Mouse (Mus musculus): ENCODE results near the gene Leng9. TPM values are rescaled to one million over a fixed set of nuclear protein-coding genes. Genes with fewer than 3 reads are reported as not detected.
A peak's percentile ranks its signal among the peaks of the same experiment; 100 is the strongest.

Gene Leng9
- polyA plus RNA-seq, 1 experiment from 2014 or later, result 6.6 TPM

DNA sequence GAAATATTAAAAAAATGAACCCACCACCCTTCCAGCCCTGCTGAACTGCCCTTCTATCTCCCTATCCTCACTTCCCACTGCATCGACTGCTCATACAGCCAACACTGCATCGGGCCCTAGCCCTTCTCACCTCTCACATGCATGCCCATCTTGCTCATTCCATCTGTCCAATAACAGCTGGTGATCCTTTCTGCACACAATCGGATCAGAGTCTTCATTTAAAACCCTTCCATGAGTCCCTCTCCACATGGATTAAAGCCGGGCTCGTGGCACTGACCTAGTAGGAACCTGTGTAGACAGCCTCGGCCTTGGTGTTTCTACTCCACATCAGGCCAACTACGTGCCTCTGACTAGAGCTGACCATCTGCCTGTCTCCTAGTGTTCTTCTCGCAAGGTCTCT lies 18.2 kb downstream of the Leng9 start:
- Histone ChIP-seq H3K9me3 (replicated peaks) (no peaks in the 10 kb centered on the region), H3K27me3 (replicated peaks) (no peaks in the 10 kb centered on the region), H3K27ac (replicated peaks) (peak overlapping the region; percentile 63), H3K4me3 (replicated peaks) (no peak overlapping the region), H3K9ac (replicated peaks) (no peak overlapping the region), H3K4me1 (peaks cover 36% of the 10 kb centered on the region), H3K36me3 (peaks cover 14% of the 10 kb centered on the region; the same call in 1 of the 2 replicates), H3K4me2 (no peak overlapping the region)
- ATAC-seq (ENCODE audit: low FRiP score), result no peak
- WGBS, result 94% methylated on average over 8 of the region's 8 CpGs

- H3K4me2 ChIP-seq, result 0 out of 2 replicates have a peak overlapping the region, but pooled peaks have one; percentile 20
Observed at GRCm38 (mm10) chr7:4130686-4131452, 19.3 kb downstream of the Leng9 start.

DNA sequence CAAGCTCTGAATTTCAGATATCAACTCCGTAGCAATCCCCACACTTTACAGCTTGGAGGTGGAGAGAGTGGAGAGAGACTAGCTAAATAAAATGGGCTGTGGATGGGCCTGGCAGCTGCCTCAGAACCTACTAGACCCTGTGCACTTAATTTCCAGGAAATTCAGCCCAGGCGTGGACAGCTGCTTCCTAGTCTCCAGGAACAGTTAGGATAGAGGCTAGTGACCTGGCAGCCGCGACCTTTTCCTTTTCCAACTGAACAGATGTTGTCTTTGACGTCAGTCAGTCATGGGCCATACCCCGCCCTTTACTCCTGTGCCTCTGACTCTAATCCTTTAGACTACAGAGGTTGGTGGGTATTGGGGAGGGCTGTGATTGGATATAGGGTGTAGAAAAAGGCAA lies 21.3 kb downstream of the Leng9 start:
- H3K4me2 ChIP-seq, result no peak overlapping the region
- WGBS, result 80% methylated on average over 6 of the region's 6 CpGs
- no peaks in the 10 kb centered on the region for H3K9me3 ChIP-seq (replicated peaks)
- H3K9ac ChIP-seq (replicated peaks), result no peak overlapping the region; the same call in 1 of the 2 replicates
- no peaks in the 10 kb centered on the region for H3K27me3 ChIP-seq (replicated peaks)
- peaks cover 42% of the 10 kb centered on the region for H3K4me1 ChIP-seq
- peaks cover 14% of the 10 kb centered on the region; the same call in 1 of the 2 replicates for H3K36me3 ChIP-seq
- ATAC-seq (ENCODE audit: low FRiP score), result no peak
- H3K27ac ChIP-seq (replicated peaks), result peak overlapping the region; percentile 63; the same call in 1 of the 2 replicates
- H3K4me3 ChIP-seq (replicated peaks), result no peak overlapping the region

More at GRCm38 (mm10) chr7:4130686-4131452, 19.3 kb downstream of the Leng9 start:
- ATAC-seq (ENCODE audit: low FRiP score), result peak; percentile 67; the same call in 1 of the 2 replicates
- H3K4me1 ChIP-seq, result peaks cover 35% of the 10 kb centered on the region
- H3K9ac ChIP-seq (replicated peaks), result peak overlapping the region; percentile 14; the same call in 1 of the 2 replicates
- no peak overlapping the region for H3K4me3 ChIP-seq (replicated peaks)
- peaks cover 14% of the 10 kb centered on the region; the same call in 1 of the 2 replicates for H3K36me3 ChIP-seq
- 41% methylated on average over 13 of the region's 13 CpGs for WGBS
- H3K27ac ChIP-seq (replicated peaks), result peak overlapping the region; percentile 63
- H3K9me3 ChIP-seq (replicated peaks), result no peaks in the 10 kb centered on the region
- H3K27me3 ChIP-seq (replicated peaks), result no peaks in the 10 kb centered on the region

- Histone ChIP-seq H3K4me1 (peaks cover 48% of the 10 kb centered on the region), H3K4me3 (replicated peaks) (no peak overlapping the region), H3K27me3 (replicated peaks) (no peaks in the 10 kb centered on the region), H3K9ac (replicated peaks) (no peak overlapping the region), H3K4me2 (no peak overlapping the region), H3K27ac (replicated peaks) (peak overlapping the region; percentile 30), H3K9me3 (replicated peaks) (no peaks in the 10 kb centered on the region), H3K36me3 (peaks cover 14% of the 10 kb centered on the region; the same call in 1 of the 2 replicates)
- 91% methylated on average over 4 of the region's 4 CpGs for WGBS
- no peak for ATAC-seq (ENCODE audit: low FRiP score)
Observed at GRCm38 (mm10) chr7:4127894-4128293, 22.3 kb downstream of the Leng9 start.

GRCm38 (mm10) chr7:4126992-4127785 lies 23.0 kb downstream of the Leng9 start:
- Histone ChIP-seq H3K27ac (replicated peaks) (no peak overlapping the region), H3K9ac (replicated peaks) (no peak overlapping the region), H3K27me3 (replicated peaks) (no peaks in the 10 kb centered on the region), H3K4me1 (peaks cover 49% of the 10 kb centered on the region), H3K9me3 (replicated peaks) (no peaks in the 10 kb centered on the region), H3K36me3 (peaks cover 14% of the 10 kb centered on the region; the same call in 1 of the 2 replicates), H3K4me2 (no peak overlapping the region), H3K4me3 (replicated peaks) (no peak overlapping the region)
- WGBS, result 86% methylated on average over 11 of the region's 11 CpGs
- ATAC-seq (ENCODE audit: low FRiP score), result no peak

DNA sequence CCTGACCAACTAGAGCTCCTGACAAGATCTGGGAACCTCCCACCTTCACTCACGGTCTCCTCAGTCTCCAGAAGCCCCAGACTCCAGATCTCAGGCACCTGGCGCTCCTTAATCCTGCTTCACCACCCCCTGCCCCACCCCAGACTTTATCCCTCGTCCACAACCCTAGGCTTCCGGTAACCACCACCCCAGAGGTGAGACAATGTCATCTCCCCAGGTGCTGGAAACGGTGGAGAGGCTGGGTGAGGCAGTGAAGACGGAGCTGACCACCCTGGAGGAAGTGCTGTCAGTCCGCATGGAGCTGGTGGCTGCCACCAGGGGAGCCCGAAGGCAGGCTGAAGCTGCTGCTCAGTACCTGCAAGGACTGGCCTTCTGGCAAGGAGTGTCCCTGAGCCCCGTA lies 24.9 kb downstream of the Leng9 start:
- peak overlapping the region; percentile 66; the same call in 1 of the 2 replicates for H3K4me2 ChIP-seq
- 29% methylated on average over 9 of the region's 9 CpGs for WGBS
- H3K4me3 ChIP-seq (replicated peaks), result no peak overlapping the region
- H3K9me3 ChIP-seq (replicated peaks), result no peaks in the 10 kb centered on the region
- peaks cover 53% of the 10 kb centered on the region for H3K4me1 ChIP-seq
- peak overlapping the region; percentile 88 for H3K27ac ChIP-seq (replicated peaks)
- peaks cover 14% of the 10 kb centered on the region; the same call in 1 of the 2 replicates for H3K36me3 ChIP-seq
- H3K9ac ChIP-seq (replicated peaks), result peak overlapping the region; percentile 31; the same call in 1 of the 2 replicates
- H3K27me3 ChIP-seq (replicated peaks), result no peaks in the 10 kb centered on the region
- ATAC-seq (ENCODE audit: low FRiP score), result no peak

DNA sequence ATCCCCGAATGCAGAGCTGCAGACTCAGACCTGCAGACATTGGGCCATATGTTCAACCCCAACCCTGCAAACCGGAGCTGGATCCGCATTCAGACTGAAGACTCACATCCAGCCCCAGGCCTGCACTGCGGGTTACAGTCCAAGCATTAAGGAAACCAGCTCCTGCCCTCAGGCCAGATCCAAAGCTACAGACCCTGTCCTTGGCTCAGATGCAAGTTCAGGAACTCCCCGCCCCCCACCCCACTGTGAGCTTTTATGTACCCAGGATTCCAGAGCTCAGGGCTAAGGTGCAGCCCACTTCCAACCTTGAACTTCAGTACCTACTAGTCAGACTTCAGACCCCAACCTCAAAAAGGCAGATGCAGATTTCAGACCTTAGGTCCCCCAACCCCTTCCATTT lies 25.3 kb downstream of the Leng9 start:
- H3K36me3 ChIP-seq, result peaks cover 13% of the 10 kb centered on the region; the same call in 1 of the 2 replicates
- no peaks in the 10 kb centered on the region for H3K9me3 ChIP-seq (replicated peaks)
- ATAC-seq (ENCODE audit: low FRiP score), result peak; percentile 4; the same call in 1 of the 2 replicates
- H3K27me3 ChIP-seq (replicated peaks), result no peaks in the 10 kb centered on the region
- H3K9ac ChIP-seq (replicated peaks), result peak overlapping the region; percentile 31; the same call in 1 of the 2 replicates
- WGBS, result 12% methylated on average over 5 of the region's 5 CpGs
- H3K27ac ChIP-seq (replicated peaks), result peak overlapping the region; percentile 88
- H3K4me2 ChIP-seq, result peak overlapping the region; percentile 66
- peak overlapping the region; percentile 35 for H3K4me3 ChIP-seq (replicated peaks)
- peaks cover 55% of the 10 kb centered on the region for H3K4me1 ChIP-seq

- Histone ChIP-seq H3K4me1 (peaks cover 51% of the 10 kb centered on the region), H3K9ac (replicated peaks) (peak overlapping the region; percentile 31), H3K27ac (replicated peaks) (peak overlapping the region; percentile 88), H3K27me3 (replicated peaks) (no peaks in the 10 kb centered on the region), H3K4me2 (peak overlapping the region; percentile 66), H3K9me3 (replicated peaks) (no peaks in the 10 kb centered on the region), H3K4me3 (replicated peaks) (peak overlapping the region; percentile 35), H3K36me3 (peaks cover 9% of the 10 kb centered on the region; the same call in 1 of the 2 replicates)
- 1% methylated on average over 10 of the region's 10 CpGs for WGBS
- ATAC-seq (ENCODE audit: low FRiP score), result peak; percentile 88
Observed at GRCm38 (mm10) chr7:4124315-4124759, 25.8 kb downstream of the Leng9 start.

DNA sequence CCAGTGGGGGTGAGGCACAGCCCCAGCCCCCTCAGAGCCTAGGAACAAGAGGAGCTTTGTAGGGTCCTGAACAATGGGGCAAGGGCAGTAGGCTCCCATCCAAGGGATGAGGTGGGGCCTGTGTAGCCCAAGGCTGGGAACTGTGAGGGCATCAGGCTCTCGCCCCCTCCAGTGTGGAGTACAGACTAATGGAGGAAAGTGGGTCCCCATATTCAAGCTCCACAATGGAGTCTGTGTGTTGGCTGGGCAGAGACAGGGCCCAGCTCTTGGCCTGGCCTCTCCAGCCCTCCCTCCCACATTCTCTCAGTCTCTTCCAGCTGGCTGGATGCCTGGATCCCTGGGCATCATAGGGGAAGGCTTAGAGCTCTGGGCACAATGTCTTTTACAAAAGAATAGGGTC lies 26.4 kb downstream of the Leng9 start:
- peak overlapping the region; percentile 88 for H3K27ac ChIP-seq (replicated peaks)
- H3K4me3 ChIP-seq (replicated peaks), result peak overlapping the region; percentile 35

DNA sequence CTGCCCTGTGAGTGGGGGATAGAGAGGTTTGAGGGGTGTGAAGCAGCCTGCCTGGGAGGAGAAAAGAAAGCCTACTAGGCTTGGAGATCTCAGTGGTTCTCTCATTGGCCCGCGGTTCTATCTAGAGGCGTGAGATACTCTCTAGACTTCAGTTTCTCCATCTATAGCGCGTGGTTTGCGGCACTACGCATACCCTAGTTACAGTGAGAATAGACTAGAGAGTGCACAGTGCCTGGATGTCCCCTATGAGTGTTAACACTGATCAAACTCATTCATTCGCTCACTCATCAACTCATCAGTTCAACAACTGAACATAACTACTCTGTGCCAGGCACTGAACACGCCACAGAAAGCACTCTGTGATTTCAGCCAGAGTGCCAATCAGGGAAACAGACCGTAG lies 27.4 kb downstream of the Leng9 start:
- Histone ChIP-seq H3K9me3 (replicated peaks) (no peaks in the 10 kb centered on the region), H3K36me3 (no peaks in the 10 kb centered on the region), H3K4me1 (peaks cover 55% of the 10 kb centered on the region), H3K4me2 (peak overlapping the region; percentile 66), H3K27ac (replicated peaks) (peak overlapping the region; percentile 88), H3K4me3 (replicated peaks) (peak overlapping the region; percentile 10; the same call in 1 of the 2 replicates), H3K27me3 (replicated peaks) (no peaks in the 10 kb centered on the region), H3K9ac (replicated peaks) (no peak overlapping the region)
- WGBS, result 70% methylated on average over 10 of the region's 10 CpGs
- ATAC-seq (ENCODE audit: low FRiP score), result no peak

More for the DNA sequence above, 26.4 kb downstream of the Leng9 start:
- ATAC-seq (ENCODE audit: low FRiP score), result peak; percentile 70
- Histone ChIP-seq H3K9me3 (replicated peaks) (no peaks in the 10 kb centered on the region), H3K4me2 (peak overlapping the region; percentile 66), H3K27me3 (replicated peaks) (no peaks in the 10 kb centered on the region), H3K4me1 (peaks cover 55% of the 10 kb centered on the region), H3K9ac (replicated peaks) (peak overlapping the region; percentile 31), H3K36me3 (0 out of 2 replicates have a peak, but pooled peaks cover 4% of the 10 kb centered on the region)
- 18% methylated on average over 1 of the region's 1 CpGs for whole genome bisulfite sequencing

DNA sequence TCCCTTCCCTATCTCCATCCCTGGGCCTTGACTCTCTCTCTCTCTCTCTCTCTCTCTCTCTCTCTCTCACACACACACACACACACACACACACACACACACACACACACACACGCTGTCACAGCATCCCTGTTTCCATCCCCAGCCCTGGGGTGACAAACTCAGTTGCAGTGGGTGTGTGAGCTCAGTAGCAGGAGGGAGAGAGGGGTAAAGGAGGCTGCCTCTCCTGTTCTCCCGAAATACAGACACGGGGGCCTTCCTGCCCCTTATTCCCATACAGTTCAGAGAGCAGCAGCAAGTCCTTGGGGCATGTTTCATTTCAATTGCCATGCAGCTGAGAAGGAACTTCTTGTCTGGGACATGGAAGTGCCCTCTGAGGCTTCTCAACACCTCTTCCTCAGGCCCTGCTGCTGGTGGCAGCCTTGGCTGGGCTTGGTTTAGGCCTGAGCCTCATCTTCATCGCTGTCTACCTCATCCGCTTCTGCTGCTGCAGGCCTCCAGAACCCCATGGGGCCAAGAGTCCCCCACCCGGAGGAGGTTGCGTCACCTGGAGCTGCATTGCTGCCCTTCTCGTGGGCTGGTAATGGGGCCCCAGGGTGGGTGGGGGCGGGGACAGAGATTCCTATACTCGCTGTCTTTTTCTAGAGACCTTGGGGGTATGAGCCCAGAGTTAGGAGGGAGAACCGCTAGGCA lies 28.0 kb downstream of the Leng9 start:
- Histone ChIP-seq H3K4me1 (peaks cover 55% of the 10 kb centered on the region), H3K9me3 (replicated peaks) (no peaks in the 10 kb centered on the region), H3K27ac (replicated peaks) (peak overlapping the region; percentile 88), H3K4me3 (replicated peaks) (peak overlapping the region; percentile 10; the same call in 1 of the 2 replicates), H3K27me3 (replicated peaks) (no peaks in the 10 kb centered on the region), H3K36me3 (no peaks in the 10 kb centered on the region), H3K9ac (replicated peaks) (0 out of 2 replicates have a peak overlapping the region, but pooled peaks have one; percentile 26), H3K4me2 (peak overlapping the region; percentile 66)
- no peak for ATAC-seq (ENCODE audit: low FRiP score)
- WGBS, result 40% methylated on average over 11 of the region's 11 CpGs

Measured in neural tube, embryonic 15.5 days (tissue).